In the genomic region with DNA sequence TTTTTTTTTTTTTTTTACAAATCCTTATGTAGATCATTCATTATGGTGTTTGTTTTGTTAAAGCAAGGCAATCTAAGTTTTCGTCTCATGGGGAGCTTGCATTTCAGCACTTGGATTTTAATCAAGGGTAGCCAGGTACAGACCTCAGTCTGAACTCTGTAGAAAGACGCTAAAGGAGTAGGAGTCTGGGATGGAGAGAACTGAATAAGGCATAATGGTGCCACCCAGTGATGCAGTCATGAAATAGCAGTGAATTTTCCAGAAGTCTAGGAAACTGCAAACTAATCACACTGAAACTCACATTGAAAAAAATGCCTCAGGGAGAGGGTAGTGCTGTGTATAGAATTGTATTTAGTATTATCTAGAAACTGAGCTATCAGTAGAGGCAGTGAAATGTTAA, we compare ENCODE assay signal across 13 mouse cellular contexts.
DNase-seq lines count a peak whose midpoint lies in the region; ATAC-seq and TF ChIP-seq lines count a peak whose summit lies in the region.
"Had no signal": no experiment of that assay in that cellular context is flagged by ENCODE, and none has a peak within 500 bp of the region (broad histone marks: within the 10 kb centered on the region; RNA-seq: fewer than 3 reads in every experiment).

No protein-coding gene starts in this region.

- no peak overlapping the region for H3K27ac ChIP-seq in hindbrain, postnatal 0 days
- H3K27ac ChIP-seq in hindbrain, embryonic 12.5 days = no peak overlapping the region
- no peak overlapping the region for H3K27ac ChIP-seq in stomach, postnatal 0 days (replicated peaks)
- H3K27ac ChIP-seq: hindbrain, embryonic 15.5 days; neural tube, embryonic 13.5 days had no signal

- H3K9me3 ChIP-seq in hindbrain, postnatal 0 days (ENCODE audit: low read length) = no peaks in the 10 kb centered on the region
- no peaks in the 10 kb centered on the region for H3K9me3 ChIP-seq in hindbrain, embryonic 12.5 days (replicated peaks)
- H3K9me3 ChIP-seq in stomach, postnatal 0 days (ENCODE audit: control insufficient read depth, low read length) = no peaks in the 10 kb centered on the region
- H3K9me3 ChIP-seq: hindbrain, embryonic 15.5 days; neural tube, embryonic 13.5 days had no signal

- no peaks in the 10 kb centered on the region for H3K27me3 ChIP-seq in hindbrain, postnatal 0 days (ENCODE audit: insufficient read depth, low read length)
- no peaks in the 10 kb centered on the region for H3K27me3 ChIP-seq in hindbrain, embryonic 12.5 days
- no peaks in the 10 kb centered on the region for H3K27me3 ChIP-seq in stomach, postnatal 0 days (ENCODE audit: control insufficient read depth, insufficient read depth, low read length)
- H3K27me3 ChIP-seq: hindbrain, embryonic 15.5 days; neural tube, embryonic 13.5 days had no signal

- no peak overlapping the region for H3K4me2 ChIP-seq in hindbrain, postnatal 0 days (ENCODE audit: low read depth, low read length)
- H3K4me2 ChIP-seq in hindbrain, embryonic 12.5 days (replicated peaks) = no peak overlapping the region
- H3K4me2 ChIP-seq in stomach, postnatal 0 days (replicated peaks; ENCODE audit: low read depth) = no peak overlapping the region
- H3K4me2 ChIP-seq: hindbrain, embryonic 15.5 days; liver, embryonic 11.5 days; neural tube, embryonic 13.5 days had no signal

- no peaks in the 10 kb centered on the region for H3K36me3 ChIP-seq in hindbrain, postnatal 0 days (ENCODE audit: insufficient read depth, low read length)
- no peaks in the 10 kb centered on the region for H3K36me3 ChIP-seq in hindbrain, embryonic 12.5 days
- no peaks in the 10 kb centered on the region for H3K36me3 ChIP-seq in stomach, postnatal 0 days (ENCODE audit: control insufficient read depth, insufficient read depth, low read length)
- H3K36me3 ChIP-seq: hindbrain, embryonic 15.5 days; neural tube, embryonic 13.5 days had no signal

- DNase-seq in cerebellum, adult 18-20 months = peak; percentile 13 to 20
- no peak for DNase-seq in cerebellum, adult 11 months
- peak; percentile 59 for DNase-seq in hindbrain, postnatal 0 days (ENCODE audit: low spot score)
- peak; percentile 62 for DNase-seq in retina, embryonic 14.5 days (ENCODE audit: low spot score)
- DNase-seq in retina, postnatal 1 day = no peak
- no peak for DNase-seq in stomach, postnatal 0 days (ENCODE audit: low spot score)
- no peak for DNase-seq in spleen, postnatal 14 days (ENCODE audit: low spot score in 2 of 2)
- DNase-seq: B cell, adult 2 months; kidney, postnatal 4 days had no signal

- WGBS in hindbrain, postnatal 0 days = 42% methylated on average over 2 of the region's 2 CpGs
- 40% methylated on average over 2 of the region's 2 CpGs for WGBS in hindbrain, embryonic 12.5 days
- 38% methylated on average over 2 of the region's 2 CpGs for WGBS in stomach, postnatal 0 days

- TF ChIP-seq CTCF in hindbrain, postnatal 0 days (IDR thresholded peaks at IDR 0.05; ENCODE audit: low read depth) = peak; percentile 71
- peak; percentile 33 for TF ChIP-seq CTCF in stomach, postnatal 0 days (IDR thresholded peaks at IDR 0.05; ENCODE audit: low read depth)

- no peaks in the 10 kb centered on the region for H3K4me1 ChIP-seq in hindbrain, postnatal 0 days (ENCODE audit: insufficient read depth, low read length)
- H3K4me1 ChIP-seq in hindbrain, embryonic 12.5 days = no peaks in the 10 kb centered on the region
- H3K4me1 ChIP-seq in stomach, postnatal 0 days (replicated peaks; ENCODE audit: control insufficient read depth, insufficient read depth) = no peaks in the 10 kb centered on the region
- H3K4me1 ChIP-seq: hindbrain, embryonic 15.5 days; neural tube, embryonic 13.5 days had no signal

- H3K9ac ChIP-seq in hindbrain, postnatal 0 days (replicated peaks; ENCODE audit: low read length) = no peak overlapping the region
- H3K9ac ChIP-seq in hindbrain, embryonic 12.5 days = no peak overlapping the region
- H3K9ac ChIP-seq in stomach, postnatal 0 days (ENCODE audit: low read length) = no peak overlapping the region
- H3K9ac ChIP-seq: hindbrain, embryonic 15.5 days; neural tube, embryonic 13.5 days had no signal

- H3K4me3 ChIP-seq in hindbrain, postnatal 0 days (ENCODE audit: low read length) = no peak overlapping the region
- no peak overlapping the region for H3K4me3 ChIP-seq in hindbrain, embryonic 12.5 days
- H3K4me3 ChIP-seq in stomach, postnatal 0 days (ENCODE audit: low read depth, low read length) = no peak overlapping the region
- H3K4me3 ChIP-seq: hindbrain, embryonic 15.5 days; neural tube, embryonic 13.5 days had no signal

- no peak for TF ChIP-seq EP300 in stomach, postnatal 0 days (optimal IDR thresholded peaks at IDR 0.05)

- ATAC-seq in hindbrain, postnatal 0 days = 0 out of 2 replicates have a peak, but pooled peaks have one; percentile 43
- ATAC-seq in hindbrain, embryonic 12.5 days (ENCODE audit: low FRiP score) = no peak
- no peak for ATAC-seq in stomach, postnatal 0 days (ENCODE audit: low FRiP score, low TSS enrichment)

Comparison
In these comparisons a context has a peak if more than half of its experiments do, and no peak if none do; other contexts are left out.
1. DNase-seq: peak in cerebellum, adult 18-20 months (2 of 2), hindbrain, postnatal 0 days (single experiment) and retina, embryonic 14.5 days (single experiment); none in cerebellum, adult 11 months (single experiment), retina, postnatal 1 day (single experiment), stomach, postnatal 0 days (single experiment) and spleen, postnatal 14 days (0 of 2).